Mouse (Mus musculus): ENCODE results near the gene Med6.
"Not testable (repeated sequence)": the region's sequence is repeated elsewhere in the genome, so short reads cannot be mapped to it uniquely, and the experiment has no call there.

Med6 gene

GRCm38 (mm10) chr12:81549286-81549685, 45.5 kb downstream of the Med6 start:
- DNase-seq (ENCODE audit: low spot score), result no peak

DNA sequence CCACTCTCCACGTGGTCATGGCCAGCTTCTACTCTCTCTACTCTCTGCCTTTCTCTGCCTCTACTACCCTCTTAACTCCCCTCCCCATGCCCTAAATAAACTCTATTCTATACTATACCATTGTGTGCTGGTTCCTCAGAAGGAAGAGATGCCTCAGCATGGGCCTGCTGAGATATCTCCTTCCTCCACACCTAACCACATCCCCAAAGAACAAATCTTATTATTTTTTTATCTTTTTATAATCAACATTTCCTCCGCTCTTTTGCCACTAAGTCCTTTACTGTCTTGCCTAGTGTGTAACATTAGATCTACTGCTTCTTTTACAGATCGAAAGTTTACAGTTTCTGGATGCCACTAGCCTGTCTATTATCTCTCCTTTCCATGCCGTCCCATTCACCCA, 47.6 kb downstream of the Med6 start:
- DNase-seq (ENCODE audit: low spot score), result no peak

DNA sequence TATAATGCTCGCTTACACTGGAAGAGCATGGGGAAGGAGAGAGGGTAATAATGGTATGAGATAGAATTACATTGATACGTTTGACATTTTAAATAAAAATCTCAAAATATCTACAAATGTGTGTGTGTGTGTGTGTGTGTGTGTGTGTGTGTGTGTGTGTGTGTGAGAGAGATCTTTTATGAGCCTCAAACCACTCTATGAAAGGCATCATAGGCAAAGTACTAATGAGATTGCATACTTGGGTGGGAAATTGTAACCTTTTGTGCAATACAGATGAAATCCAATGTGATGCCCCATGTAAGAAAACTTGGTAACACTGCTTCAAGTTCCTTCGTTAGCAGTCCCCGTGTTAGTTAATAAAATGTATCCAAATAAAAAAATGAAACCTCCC, 61.8 kb downstream of the Med6 start:
- DNase-seq (ENCODE audit: low spot score), result no peak

DNA sequence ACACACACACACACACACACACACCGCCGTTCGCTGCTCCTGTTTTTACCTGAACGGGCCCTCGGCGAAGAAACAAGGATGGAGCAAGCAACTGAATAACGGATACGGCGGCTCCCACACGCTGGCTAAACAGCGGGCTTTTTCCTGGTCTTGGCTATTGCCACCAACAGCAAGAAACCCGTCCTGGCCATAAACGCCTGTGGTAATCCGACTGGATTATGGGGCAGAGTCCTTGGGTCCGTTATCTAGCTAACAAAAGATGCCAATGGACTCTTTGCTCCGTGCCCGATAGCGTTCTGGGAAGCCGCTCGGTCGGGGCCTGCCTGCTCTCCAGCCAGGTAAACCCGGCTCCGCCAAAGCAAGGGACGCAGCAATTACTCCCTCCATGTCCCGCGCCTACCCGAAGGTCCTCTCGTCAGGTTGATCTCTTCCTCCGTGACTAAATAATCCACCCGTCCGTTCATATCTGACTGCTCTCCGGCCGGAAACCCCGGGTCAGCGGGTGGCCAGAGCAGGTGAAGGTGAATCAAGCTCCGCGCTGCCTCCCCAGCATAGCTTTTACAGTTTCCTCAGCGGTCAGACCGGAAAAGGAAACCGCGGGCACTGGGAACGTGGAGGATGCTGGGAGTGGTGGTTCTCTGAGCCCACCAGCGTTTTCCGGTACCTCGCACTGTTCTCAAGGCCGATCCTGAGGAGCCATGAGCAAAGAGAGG, 62.3 kb downstream of the Med6 start, which contains the start of the genes Gm20498 and Synj2bp:
Gene Gm20498 (minus strand): TSS at position 590 of the 713 bp plus-strand sequence.
Gene Synj2bp (minus strand): TSS at position 596 of the 713 bp plus-strand sequence.
- peak; percentile 86 for DNase-seq (ENCODE audit: low spot score)

DNA sequence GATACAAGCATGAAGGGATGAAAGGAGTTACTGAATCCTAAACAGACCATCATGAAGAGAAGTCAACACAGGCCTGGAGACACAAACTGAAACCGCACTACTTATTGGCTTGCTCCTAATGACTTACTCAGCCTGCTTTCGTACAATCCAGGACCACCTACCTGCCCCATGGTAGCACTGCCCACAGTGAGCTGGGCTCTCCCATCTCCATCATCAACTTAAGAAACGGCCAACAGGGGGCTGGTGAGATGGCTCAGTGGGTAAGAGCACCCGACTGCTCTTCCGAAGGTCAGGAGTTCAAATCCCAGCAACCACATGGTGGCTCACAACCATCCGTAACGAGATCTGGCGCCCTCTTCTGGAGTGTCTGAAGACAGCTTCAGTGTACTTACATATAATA, 64.2 kb downstream of the Med6 start:
- not testable (repeated sequence) for DNase-seq (ENCODE audit: low spot score)

Measured in testis, postnatal 14 days (tissue).